In the genomic region with DNA sequence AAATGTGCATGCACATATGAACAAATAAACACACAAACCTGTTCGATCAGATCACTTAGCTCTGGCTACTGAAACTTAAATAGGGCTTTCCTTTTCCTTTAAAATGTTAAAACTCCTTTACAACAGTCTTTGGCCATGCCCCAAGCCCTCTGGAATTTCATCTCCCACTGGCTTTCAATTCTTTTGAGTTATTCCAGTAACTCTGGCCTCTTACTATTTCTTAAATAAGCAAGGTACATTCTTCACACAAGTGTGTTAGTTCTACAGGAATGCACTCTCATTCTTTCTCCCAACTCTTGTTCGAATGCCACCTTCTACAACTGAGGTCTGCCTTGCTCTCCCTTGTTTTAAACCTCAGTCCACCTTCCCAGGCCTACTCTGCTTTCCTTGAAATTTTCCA, we compare ENCODE assay signal across 18 mouse cellular contexts.
"Had no signal": no experiment of that assay in that cellular context is flagged by ENCODE, and none has a peak within 500 bp of the region (broad histone marks: within the 10 kb centered on the region; RNA-seq: fewer than 3 reads in every experiment).

No protein-coding gene starts in this region.

- H3K4me1 ChIP-seq: liver, embryonic 15.5 days had no signal

- H3K9ac ChIP-seq: kidney, embryonic 15.5 days; liver, embryonic 15.5 days; neural tube, embryonic 13.5 days had no signal

- H3K27ac ChIP-seq: kidney, embryonic 15.5 days; liver, embryonic 15.5 days; macrophage; neural tube, embryonic 13.5 days had no signal

- H3K4me3 ChIP-seq: kidney, embryonic 15.5 days; liver, embryonic 15.5 days; megakaryocyte, embryonic 14.5 days; neural tube, embryonic 13.5 days had no signal

- H3K27me3 ChIP-seq: kidney, embryonic 15.5 days; liver, embryonic 15.5 days; megakaryocyte, embryonic 14.5 days; neural tube, embryonic 13.5 days had no signal

- DNase-seq: kidney, postnatal 14 days; layer of hippocampus, adult 9-11 months; layer of hippocampus, postnatal 36 days; retina, postnatal 1 day; right cerebral cortex, postnatal 4 days; spleen, adult 18-20 months; thymus, adult 18-20 months; thymus, postnatal 25 days had no signal

- H3K36me3 ChIP-seq: kidney, embryonic 15.5 days; liver, embryonic 15.5 days; neural tube, embryonic 13.5 days had no signal

- H3K9me3 ChIP-seq: kidney, embryonic 15.5 days; liver, embryonic 15.5 days; megakaryocyte, embryonic 14.5 days; neural tube, embryonic 13.5 days had no signal

- ATAC-seq: inflammation-experienced regulatory T-cells, adult 6 months; intestine, postnatal 0 days; midbrain, embryonic 16.5 days had no signal

- H3K4me2 ChIP-seq: kidney, embryonic 15.5 days; liver, embryonic 11.5 days; liver, embryonic 15.5 days; midbrain, embryonic 11.5 days; neural tube, embryonic 13.5 days had no signal
